Mouse (Mus musculus) ES-E14 (cell line): ENCODE measurements around the gene Nell2. TPM values are rescaled to one million over a fixed set of nuclear protein-coding genes. Genes with fewer than 3 reads are reported as not detected.
"Not testable (repeated sequence)": the region's sequence is repeated elsewhere in the genome, so short reads cannot be mapped to it uniquely, and the experiment has no call there.

ENCODE experiments used
- DNase-seq: peaks from one replicate; pipeline ENCODE4 v3.0.0-alpha.2; 2013; ENCODE audit warnings: low read depth, low spot score
- H3K27ac ChIP-seq: 2 replicates; pipeline ENCODE4 v1.5.1; 2012; ENCODE audit warnings: low read depth, mild to moderate bottlenecking, low read length, moderate library complexity, mixed read lengths; ENCODE audit not compliant: poor library complexity, insufficient read depth, severe bottlenecking
- H3K36me3 ChIP-seq: 2 replicates; pipeline ENCODE4 v1.6.1; 2012; ENCODE audit warnings: mild to moderate bottlenecking, low read length, moderate library complexity, mixed read lengths; ENCODE audit not compliant: control insufficient read depth, poor library complexity, insufficient read depth, severe bottlenecking
- H3K4me1 ChIP-seq, 2 experiments: fragments of 150-350 bp in 1 of 2; sonication (generic) in 1 of 2; 2 replicates each; pipeline ENCODE4 v1.6.1; 2012; ENCODE audit warnings: low read length in 2 of 2, mild to moderate bottlenecking in 1 of 2, mixed read lengths in 1 of 2; ENCODE audit not compliant: control insufficient read depth in 2 of 2, insufficient read depth in 2 of 2, poor library complexity in 1 of 2
- H3K4me3 ChIP-seq, 2 experiments: fragments of 150-350 bp in 1 of 2; sonication (generic) in 1 of 2; 2 replicates each; pipeline ENCODE4 v1.5.1; 2012; ENCODE audit warnings: low read length in 2 of 2, low read depth in 1 of 2, mild to moderate bottlenecking in 1 of 2, mixed read lengths in 1 of 2; ENCODE audit not compliant: insufficient read depth in 1 of 2, poor library complexity in 1 of 2, severe bottlenecking in 1 of 2
- H3K9ac ChIP-seq: 2 replicates; pipeline ENCODE4 v1.6.1; 2012; ENCODE audit warnings: low read depth, mild to moderate bottlenecking, low read length, mixed read lengths; ENCODE audit not compliant: poor library complexity, insufficient read depth, severe bottlenecking
- H3K9me3 ChIP-seq: fragments of 150-350 bp; sonication (generic); 2 replicates; pipeline ENCODE4 v1.6.1; 2012; ENCODE audit warnings: low read depth, mild to moderate bottlenecking, low read length; ENCODE audit not compliant: control insufficient read depth, insufficient read depth
- CHD2 ChIP-seq: IDR thresholded peaks from 2 replicates; pipeline ENCODE4 v1.6.1; 2014; ENCODE audit warnings: mild to moderate bottlenecking, low read depth, low read length, inconsistent platforms
- HCFC1 ChIP-seq: IDR thresholded peaks from 2 replicates; pipeline ENCODE4 v1.6.1; 2012; ENCODE audit warnings: low read length, inconsistent platforms, borderline replicate concordance; ENCODE audit not compliant: insufficient read depth
- MAFK ChIP-seq: IDR thresholded peaks from 2 replicates; pipeline ENCODE4 v1.6.1; 2014; ENCODE audit warnings: mild to moderate bottlenecking, low read depth, low read length, inconsistent platforms; ENCODE audit not compliant: insufficient read depth
- ZC3H11A ChIP-seq: IDR thresholded peaks from 2 replicates; pipeline ENCODE4 v1.6.1; 2012; ENCODE audit warnings: low read depth, mild to moderate bottlenecking, inconsistent platforms, low read length, borderline replicate concordance
- ZNF384 ChIP-seq: IDR thresholded peaks from 2 replicates; pipeline ENCODE4 v1.6.1; 2012; ENCODE audit warnings: low read depth, low read length, inconsistent platforms
- in situ Hi-C, 2 experiments: fragments of 600-800 bp; cut with MboI; formaldehyde crosslinking; loops; one replicate each; pipeline ENCODE4 v1.15.1; 2025; ENCODE audit warnings: low sequenced_read_pairs in 2 of 2, inconsistent platforms in 1 of 2; ENCODE audit not compliant: unreplicated experiment in 2 of 2
- total RNA-seq: library from RNA; depleted of rRNA; stranded (reverse); fragments of 300-350 nt; gene quantifications from 2 replicates; pipeline ENCODE4 v1.2.3, GENCODE M21; 2012

The Nell2 gene
- total RNA-seq, 1 experiment = 3.4 TPM

DNA sequence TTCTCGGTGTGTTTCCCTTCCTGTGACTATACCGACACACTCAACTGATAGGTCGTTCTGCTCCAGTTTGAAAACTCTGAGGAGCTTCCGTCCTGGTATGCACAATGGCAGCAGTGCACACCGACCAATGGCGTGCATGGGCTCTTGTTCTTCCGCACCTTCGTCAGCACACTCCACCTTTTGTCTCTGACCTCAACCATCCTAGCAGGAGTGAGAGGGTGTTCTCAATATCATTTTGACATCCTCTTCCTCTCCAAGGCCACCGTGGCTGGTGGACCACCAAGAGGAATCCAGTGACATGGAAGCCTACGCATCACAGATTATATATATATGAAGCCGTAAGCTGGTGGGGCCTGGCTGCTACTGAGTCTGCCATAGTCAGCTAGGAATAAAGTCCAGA is 282.8 kb downstream of the Nell2 start:
- no peak for TF ChIP-seq ZNF384
- no peak for TF ChIP-seq HCFC1
- no peak for TF ChIP-seq CHD2
- no peak for TF ChIP-seq MAFK
- TF ChIP-seq ZC3H11A = no peak
- H3K27ac ChIP-seq = no peak overlapping the region; the same call in 1 of the 2 replicates
- no peaks in the 10 kb centered on the region for H3K36me3 ChIP-seq
- no peak overlapping the region for H3K9ac ChIP-seq
- H3K4me3 ChIP-seq = no peak overlapping the region
- no peak for DNase-seq
- no peaks in the 10 kb centered on the region for H3K4me1 ChIP-seq
- in situ Hi-C loops = no loop called here
- no peaks in the 10 kb centered on the region for H3K9me3 ChIP-seq

DNA sequence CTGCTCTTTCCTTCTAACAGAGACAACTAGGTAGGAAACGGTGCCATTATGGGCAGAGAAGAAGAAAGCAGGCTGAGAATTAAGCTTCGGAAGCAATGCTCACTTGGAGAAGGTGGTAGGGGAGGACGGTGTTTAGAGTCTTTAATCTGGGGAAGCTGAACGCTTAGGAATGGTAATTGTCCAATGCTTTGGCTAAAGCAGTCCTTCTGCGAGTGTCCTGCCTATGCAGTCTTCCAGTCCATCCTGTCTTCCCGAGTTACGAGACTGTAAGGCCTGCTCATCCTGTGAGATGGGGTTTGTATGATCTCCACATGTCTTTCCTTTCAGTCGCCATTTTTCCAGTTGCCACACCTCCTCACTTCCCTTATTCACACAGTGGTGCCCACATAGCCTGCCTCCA is 284.5 kb downstream of the Nell2 start:
- Histone ChIP-seq H3K36me3 (no peaks in the 10 kb centered on the region), H3K4me3 (no peak overlapping the region), H3K9me3 (no peaks in the 10 kb centered on the region), H3K27ac (no peak overlapping the region), H3K4me1 (no peaks in the 10 kb centered on the region), H3K9ac (no peak overlapping the region)
- DNase-seq = no peak
- in situ Hi-C loops = no loop called here
- TF ChIP-seq ZC3H11A = no peak
- no peak for TF ChIP-seq HCFC1
- no peak for TF ChIP-seq CHD2
- TF ChIP-seq ZNF384 = no peak
- TF ChIP-seq MAFK = no peak

DNA sequence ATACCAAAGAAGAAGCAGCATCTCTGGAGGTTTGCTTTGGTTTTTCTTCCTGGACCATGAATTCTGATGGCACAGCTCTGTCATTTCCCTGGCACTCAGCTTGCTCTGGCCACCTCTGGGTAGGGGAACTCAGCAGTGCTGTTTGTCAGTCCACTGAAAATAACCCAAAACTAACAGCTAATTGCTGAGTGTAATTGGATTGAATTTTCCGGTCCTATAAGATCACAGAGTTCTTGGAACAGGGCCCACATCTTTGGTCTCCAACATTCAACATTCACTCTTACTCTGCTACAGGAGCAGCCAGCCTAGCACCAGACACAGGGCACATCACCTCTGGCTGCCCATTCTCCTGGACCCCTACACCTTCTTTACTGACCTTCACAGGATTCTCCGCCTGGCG is 287.2 kb downstream of the Nell2 start:
- H3K4me3 ChIP-seq = no peak overlapping the region
- TF ChIP-seq MAFK (no peak), ZNF384 (no peak), HCFC1 (no peak), ZC3H11A (no peak), CHD2 (no peak)

DNA sequence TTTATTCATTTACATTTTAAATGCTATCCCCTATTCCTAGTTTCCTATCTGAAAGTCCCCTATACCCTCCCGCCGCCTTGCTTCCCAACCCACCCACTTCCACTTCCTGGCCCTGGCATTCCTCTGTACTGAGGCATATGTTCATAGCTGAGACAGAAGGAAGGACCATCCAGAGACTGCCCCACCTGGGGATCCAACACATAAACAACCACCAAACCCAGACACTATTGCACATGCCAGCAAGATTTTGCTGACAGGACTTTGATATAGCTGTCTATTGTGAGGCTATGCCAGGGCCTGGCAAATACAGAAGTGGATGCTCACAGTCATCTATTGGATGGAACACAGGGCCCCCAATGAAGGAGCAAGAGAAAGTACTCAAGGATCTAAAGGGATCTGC is 291.3 kb downstream of the Nell2 start:
- H3K9me3 ChIP-seq, in situ Hi-C loops, DNase-seq, H3K4me1 ChIP-seq, H3K9ac ChIP-seq, H3K27ac ChIP-seq, H3K36me3 ChIP-seq, H3K4me3 ChIP-seq: not testable (repeated sequence)

More for the DNA sequence above, 287.2 kb downstream of the Nell2 start:
- no peak for DNase-seq
- Histone ChIP-seq H3K27ac (no peak overlapping the region), H3K36me3 (no peaks in the 10 kb centered on the region), H3K4me1 (no peaks in the 10 kb centered on the region), H3K9me3 (no peaks in the 10 kb centered on the region), H3K9ac (no peak overlapping the region)
- in situ Hi-C loops = no loop called here

DNA sequence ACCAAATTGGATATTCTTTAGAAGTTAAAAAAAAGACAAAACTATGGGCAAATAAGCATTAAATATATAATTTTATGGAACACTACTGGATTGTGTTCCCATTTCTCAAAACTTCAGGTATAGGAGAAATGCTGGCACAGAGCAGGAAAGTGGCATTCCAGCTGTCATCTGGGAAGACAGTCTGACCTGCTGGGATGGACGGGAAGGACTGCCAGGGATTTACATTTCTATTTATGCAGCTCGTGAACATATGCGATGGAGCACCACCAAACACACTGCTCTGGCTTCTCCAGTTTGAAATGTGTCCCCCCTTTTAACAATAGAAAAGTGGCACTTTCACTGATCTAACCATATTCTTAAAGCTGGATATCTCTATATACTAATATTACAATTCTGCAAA is 291.9 kb downstream of the Nell2 start:
- TF ChIP-seq CHD2 = no peak
- TF ChIP-seq HCFC1 = no peak
- no peak for TF ChIP-seq MAFK
- no peak for TF ChIP-seq ZNF384
- no peak for TF ChIP-seq ZC3H11A
- H3K9ac ChIP-seq = no peak overlapping the region
- no peak for DNase-seq
- no peak overlapping the region for H3K4me3 ChIP-seq
- no peaks in the 10 kb centered on the region for H3K4me1 ChIP-seq
- no peaks in the 10 kb centered on the region for H3K36me3 ChIP-seq
- in situ Hi-C loops = no loop called here
- no peak overlapping the region for H3K27ac ChIP-seq
- H3K9me3 ChIP-seq = no peaks in the 10 kb centered on the region
